Mouse (Mus musculus) right cerebral cortex, postnatal 4 days (tissue): ENCODE measurements at regions not wholly inside any gene's neighbourhood (a gene's known extent, or its start where the extent isn't known, plus 50 kb on each side); places are given as distances from the start of the nearest gene placed in this dataset.

Source experiments
- DNase-seq: peaks from one replicate; pipeline ENCODE4 v3.0.0-alpha.2; 2022

DNA sequence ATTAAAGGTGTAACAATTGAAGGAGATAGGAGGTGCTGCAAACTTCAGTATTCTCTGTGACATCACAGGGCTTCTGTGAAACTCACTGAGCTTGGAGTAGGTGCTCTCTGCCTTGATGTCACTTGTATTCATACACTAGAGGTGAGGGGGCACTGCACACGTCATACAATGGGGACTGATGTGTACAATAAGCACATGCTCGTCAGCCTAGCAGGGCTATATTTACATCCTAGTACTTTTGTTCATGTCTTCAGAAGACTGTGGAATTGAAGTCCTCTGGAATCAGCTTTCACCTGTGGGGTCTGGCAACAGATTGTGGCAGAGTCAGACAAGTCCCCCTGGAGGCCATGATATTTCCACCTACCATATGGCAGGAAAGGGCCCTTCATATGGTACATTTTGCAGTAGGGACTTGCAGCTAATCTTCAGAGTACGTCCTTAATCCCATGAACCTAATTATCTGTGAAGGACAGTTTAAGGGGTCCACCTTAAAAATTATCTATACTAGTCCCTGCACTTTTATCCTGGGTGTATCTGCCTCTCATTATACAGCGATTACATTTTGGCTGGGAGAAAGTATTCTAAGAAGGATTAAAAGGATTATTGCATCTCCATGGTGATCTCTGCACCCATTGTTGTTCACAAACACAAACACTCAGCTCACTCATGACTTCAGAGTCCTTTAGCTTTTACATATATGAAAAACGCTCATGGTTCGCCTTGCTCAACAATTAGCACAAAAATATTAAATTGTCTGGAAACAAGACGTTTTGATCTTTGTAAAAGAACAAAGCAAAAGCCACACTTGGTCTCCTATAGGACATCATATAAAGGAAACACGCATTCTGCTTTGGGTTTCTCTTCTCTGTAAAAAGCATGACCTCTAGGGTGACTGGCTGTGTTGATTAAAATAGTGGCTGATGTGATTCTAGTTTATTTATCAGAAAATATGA is 324.1 kb upstream of the Itga1 start:
- no peak for DNase-seq

DNA sequence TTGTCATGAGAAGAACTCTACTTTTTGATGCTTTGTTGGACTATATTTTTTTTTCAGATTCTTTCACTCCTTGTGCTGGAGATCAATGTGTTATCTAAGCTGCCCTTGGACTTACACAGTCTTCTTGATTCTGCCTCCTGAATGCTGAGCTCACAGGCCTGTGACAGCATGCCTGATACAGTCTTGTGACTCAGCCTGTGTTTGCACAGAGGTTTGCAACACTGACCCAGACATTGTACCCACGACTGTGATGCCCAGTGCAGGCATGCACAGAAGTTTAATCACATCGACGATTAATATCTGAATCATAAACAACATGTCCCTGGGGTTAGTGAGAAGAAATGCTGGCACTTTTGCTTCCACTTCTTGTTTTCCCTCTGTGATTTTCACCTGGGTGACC is 322.0 kb upstream of the Itga1 start:
- DNase-seq = no peak

DNA sequence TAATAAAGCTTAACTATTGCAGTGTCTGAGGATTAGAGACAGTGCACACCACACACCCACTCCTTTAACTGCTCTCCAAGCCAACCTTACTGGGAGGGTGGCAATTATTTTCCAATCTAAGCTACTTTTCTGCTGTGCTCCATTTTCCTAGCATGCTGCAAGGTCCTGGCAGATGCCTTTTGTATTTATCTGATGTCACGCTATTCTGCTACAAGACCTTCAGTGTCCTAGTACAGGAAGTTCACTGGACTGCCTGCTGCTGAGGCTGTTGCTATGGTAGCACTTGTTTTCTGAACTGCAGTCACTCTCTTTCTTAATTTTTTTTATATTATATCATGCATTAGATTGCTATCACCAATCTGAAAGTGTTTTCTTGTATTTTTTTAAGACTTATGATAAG is 319.7 kb upstream of the Itga1 start:
- DNase-seq = no peak

DNA sequence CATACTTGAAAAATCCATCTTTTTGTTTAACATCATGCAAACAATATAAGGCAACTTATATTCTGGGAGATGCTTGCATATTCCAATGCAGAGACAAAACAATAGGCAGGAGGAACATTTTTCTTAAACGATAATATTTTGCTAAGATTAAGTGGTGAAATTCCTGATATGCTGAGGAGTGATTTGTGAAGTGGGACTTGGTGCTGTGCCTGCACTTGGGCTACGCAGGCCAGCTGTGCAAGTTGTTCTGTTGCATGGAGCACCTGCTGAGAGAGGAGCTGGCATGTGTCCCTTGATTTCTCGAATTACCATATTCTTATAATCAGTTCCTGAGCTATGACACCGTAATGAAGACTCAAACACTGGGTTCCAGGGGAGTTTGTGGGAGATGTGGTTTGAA is 316.1 kb upstream of the Itga1 start:
- DNase-seq = no peak

DNA sequence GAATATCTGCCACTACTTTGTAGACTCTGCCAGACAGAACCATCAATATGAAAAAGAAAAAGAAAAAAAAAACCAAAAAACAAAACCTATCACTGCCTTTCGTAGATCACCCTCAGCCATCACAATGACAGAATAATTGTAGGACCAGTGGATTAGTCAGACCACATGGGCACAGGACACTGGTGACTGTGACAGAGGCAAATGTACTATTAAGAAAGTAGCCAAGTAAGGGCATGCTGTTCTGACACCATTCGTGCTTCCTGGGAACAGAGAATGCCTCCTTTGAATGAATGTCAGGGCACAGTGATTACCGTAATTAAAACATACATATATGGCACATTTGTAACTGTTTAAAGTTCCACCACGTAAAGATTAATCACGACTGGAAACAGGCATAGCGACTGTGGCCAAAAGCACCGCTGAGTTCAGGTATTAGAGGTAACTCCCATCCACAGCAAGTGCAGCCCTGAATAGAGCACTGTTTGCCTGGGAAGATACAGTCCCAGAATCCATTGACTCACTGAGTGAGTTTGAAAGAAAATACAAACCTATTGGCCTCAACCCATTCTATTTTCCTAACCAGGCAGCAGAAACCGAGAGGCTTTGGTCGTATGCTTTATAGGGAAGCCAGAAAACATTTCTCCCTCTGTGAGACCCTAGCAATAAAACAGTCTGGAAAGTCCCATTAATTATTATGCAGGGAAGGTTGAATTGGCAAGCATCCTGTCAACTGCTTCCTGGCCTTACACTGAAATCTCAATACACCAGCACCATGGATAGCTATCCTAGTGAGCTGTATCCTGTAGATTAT is 312.2 kb upstream of the Itga1 start:
- no peak for DNase-seq

DNA sequence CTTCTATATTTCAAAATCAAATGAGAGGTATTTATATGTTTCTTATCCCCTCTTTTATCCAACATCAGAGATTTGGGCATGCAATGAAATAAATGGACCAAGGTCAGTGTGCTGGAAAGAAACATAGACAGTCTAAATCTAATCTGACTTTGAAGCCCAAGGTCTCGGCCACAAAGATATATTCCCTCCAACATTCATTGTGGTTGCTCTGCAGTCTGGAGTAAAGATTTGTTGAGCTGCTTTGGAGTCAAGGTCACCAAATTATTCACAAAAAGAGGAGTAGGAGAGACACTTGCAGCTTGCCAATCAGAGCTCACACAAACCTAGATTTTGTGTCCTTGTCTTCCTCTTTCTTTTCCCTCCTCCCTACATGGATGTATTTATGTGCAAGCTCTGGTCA is 304.2 kb upstream of the Itga1 start:
- no peak for DNase-seq

DNA sequence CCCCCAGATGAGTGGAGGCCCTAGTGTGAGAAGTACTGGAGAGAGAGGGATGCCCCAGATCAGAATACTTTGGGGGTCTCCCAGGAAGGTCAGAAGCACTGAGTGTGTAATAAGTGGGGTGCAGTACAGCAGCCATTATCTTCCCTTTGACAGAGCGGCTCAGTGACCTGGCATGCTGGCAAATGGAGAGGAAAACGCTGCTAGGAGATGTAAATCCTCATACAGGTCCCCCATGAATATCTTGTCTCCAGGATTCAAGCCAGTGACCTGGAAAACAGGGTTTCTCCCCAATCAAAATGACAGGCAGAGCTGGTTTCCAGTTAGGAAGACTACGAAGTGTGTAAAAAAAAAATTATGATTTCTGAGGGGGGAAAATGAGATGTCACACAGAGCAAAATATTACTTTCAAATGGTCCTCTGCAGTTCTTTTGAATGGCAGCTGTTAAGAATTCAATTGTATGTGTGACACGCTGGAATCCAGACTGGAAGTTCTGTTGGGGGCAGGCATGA is 299.0 kb upstream of the Itga1 start:
- no peak for DNase-seq

DNA sequence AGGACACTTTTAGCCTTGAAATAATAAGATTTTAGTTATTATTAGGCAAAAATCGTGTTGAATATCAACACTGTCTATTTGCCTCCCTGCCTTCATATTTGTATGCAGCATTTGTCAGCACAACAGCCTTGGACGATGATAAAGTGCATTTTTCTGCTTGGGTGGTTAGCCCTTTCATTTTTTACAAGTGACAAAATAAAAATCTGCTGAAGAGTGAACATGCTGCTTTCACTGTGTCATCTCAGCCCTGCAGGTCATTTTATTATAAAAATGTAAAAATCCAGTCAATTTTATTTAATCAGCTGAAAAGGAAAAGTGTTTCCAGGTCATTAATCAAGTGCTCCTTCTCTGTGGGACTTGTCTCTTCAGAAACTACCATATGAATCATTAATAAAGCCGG is 277.9 kb upstream of the Itga1 start:
- DNase-seq = no peak

DNA sequence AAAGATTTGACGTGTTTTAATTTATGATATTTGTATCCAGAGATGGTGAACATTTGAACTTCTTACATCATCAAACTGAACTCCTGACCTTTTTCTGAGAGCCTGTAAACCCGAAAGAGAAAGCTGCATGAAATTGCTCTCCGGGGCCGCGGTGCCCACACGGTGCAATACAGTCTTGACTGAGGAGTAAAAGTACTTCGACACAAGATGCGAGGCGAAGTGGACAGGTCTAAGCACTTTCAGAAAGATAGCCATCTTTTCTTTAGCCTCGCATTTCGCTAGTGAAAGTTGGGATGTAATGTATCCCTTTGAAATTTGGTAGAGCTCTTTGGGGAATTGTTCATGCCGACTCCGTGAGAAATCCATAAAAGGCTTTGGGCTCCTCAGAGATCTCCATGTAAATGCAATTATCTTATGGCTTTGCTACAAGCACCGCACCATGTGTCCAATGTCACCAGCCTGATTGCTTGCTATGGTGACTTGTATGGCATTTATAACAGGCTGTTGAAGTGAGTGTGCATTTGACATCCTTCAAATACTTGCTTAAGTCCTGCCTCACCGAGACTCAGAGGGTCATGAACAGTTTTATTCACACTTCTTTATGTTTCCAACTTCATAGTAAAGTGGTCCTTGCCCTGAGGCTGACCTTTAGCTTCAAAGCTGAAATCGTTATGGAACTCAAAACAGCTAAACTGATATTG is 274.6 kb upstream of the Itga1 start:
- no peak for DNase-seq

DNA sequence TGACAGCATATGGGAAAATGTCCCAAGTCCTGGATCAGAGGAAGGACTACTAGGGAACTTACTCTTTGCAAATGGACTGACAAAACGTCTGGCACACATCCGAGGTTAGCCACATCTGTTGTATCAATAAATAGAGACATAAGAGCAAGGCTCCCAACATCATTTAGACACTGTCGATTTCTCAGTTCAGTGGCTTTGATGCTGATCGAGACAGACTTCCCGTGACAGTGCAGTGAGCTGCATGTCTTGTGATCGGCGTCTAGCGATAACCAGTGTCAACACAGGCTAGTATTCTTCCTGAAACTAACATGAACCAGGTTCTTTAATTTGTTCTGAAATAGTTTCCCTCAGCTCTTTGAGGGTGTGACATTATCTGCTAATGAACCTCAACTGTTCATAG is 259.7 kb upstream of the Itga1 start:
- no peak for DNase-seq

DNA sequence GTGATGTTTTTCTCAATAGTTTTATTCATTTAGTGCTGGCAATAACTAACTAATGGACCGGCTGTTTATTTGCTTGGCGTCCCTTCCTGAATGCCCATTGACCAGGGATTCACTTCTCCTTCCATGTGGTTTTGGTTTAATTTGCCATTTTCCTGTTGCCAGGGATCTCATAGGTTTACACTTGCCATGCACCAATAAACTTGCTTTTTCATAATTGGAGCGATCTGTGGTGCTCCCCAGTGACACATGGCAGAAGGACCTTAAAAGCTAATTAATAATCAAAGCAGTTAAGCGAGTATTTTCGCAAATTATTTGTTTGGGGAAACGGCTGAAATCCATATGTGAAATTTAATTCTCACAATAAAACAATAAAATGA is 245.2 kb upstream of the Itga1 start:
- DNase-seq = no peak

DNA sequence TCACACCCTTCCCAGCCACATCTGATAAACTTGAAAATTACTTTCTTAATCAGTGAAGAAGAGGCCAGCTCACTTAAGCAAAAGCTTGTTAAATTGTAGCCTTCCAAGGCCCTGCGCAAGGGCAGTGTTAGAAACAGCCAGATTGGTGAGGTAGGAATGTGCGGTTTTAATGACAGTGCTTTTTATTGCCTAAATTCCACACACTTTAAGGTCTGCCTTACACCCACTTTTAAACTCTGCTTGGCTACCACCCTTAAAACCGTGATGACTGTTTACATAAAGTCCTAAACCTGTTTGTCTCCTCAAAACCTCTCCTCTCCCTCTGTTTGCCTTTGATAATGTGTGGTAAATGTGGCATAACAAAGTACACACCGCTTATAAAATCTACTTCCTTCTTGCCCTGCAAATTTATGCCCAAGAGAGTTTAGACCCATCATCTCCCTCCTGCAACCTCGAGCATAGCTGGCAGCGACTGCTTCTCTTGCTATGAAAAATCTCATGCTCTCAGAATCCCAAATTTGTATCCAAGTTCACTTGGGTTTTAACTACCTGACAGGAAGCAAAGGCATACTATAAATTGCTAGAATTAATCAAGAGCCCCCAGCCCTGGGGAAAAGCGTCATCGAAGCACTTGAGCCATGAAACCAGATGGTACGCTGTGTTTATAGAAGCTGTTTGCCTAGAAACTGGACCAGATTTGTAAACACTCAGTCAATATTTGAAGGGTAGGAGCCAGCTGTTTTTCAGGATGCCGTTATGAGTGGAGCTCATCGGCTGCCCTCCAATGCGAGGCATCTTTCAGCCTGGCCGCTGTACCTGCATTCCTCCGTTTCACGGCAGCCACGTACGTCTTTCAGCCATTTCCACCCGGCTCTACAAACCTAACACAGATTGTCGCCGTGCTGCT is 244.6 kb upstream of the Itga1 start:
- DNase-seq = no peak

DNA sequence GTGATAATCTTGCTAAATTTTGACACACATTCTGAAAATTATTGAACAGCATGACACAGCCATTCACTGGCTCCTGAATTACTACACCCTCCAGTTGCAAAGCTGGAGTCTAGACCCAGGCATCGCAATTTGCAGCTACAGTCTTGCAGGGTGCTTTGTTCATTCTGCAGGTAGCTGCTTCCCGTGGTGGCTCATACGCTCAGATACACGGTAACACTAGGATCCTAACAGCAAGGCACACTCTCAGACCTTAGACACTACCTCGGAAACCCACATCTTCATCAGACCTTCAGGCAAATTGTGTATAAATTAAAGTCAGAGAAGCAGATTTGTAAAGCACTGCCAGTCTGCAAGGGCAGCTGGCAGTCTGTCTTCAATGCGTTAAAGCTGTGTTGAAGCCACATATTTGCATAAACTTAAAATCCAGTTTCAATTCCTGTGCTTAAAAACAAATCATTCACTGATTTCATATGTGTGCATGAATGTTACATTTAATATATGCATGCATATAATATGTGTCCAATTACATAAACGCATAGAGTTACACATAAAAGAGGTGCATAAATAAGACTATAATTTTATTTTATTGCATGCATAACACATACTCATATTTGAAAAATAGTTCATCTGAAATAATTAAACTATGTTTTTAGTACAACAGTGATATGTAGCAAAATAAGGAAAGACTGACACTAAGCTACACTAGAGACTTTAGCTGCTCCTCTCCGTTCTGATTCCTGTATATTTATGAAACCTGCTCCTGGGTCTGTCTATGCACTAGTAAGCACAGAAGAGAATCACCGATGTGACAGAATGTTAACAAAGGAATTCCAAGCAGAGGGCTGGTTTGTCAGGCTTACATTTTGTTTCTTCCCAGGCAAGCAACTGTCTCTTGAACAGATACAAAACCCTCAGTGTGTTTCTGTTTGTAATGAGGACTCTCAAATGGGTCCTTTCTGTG is 227.5 kb upstream of the Itga1 start:
- no peak for DNase-seq

DNA sequence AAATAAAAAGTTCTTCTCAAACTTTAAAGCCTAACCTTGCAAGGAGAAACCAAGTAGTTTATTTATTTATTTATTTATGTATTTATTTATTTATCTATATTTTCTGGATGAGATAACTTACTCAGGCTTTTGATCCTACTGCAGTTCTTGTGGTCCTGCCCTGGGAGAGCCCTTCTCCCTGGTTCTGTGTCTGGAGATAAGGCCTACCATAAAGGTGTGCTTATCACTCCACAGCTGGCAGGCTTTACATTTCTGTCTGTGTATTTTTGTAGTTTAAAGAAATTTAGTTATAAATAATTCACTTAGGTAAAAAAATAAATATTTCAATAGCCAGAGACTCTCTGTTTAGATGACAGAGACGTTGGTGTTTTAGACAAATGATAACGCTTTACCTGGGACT is 224.5 kb upstream of the Itga1 start:
- DNase-seq = no peak

DNA sequence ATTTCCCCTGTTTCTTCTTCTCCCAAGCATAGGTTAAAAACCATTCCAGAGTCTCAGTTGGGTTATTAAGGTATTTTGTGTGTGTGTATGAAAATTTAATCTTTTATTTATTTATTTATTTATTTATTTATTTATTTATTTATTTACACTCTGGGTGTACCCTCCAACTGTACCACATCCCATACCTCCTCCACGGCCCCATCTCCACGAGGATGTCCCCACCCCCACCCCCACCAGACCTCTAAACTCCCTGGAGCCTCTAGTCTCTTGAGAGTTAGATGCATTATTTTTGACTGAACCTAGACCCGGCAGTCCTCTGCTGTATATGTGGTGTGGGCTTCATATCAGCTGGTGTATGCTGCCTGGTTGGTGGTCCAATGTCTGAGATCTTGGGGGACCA is 214.9 kb upstream of the Itga1 start:
- DNase-seq = no peak

DNA sequence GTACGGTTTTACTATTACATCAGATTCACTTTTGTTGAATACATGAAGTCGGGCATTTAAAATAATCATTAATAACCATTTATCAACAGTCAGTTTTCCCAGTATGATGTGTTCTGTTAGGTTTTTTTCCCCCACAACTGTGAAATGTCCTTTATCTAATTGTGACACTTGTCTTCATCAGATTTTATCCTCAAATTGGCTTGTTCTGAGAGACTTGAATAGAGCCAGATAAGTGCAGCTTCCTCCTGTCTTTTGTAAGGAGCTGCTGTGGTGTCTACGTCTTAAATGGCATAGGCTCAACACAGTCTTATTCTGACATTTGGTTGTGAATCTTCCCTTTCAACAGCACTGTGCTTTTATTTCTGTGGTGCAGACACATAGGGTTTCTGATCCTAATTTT is 206.8 kb upstream of the Itga1 start:
- no peak for DNase-seq

DNA sequence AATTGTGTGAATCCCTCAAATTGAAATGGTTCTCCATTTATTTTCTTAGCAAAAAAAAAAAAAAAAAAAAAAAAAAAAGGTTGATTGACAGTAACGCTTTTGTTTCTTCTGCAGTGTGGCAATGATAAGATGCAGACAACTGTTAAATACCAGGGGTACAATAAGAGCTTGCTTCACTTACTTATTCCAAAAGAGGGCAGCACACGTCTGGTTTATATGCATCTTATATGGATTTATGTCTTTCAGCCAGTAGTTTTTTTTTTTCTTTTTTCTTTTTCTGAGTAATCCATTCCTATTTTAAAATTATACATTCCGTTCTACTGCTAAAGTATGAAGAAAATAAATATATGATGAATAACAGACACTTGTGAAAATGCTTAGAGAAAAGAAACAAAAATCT is 185.6 kb upstream of the Itga1 start:
- DNase-seq = no peak

DNA sequence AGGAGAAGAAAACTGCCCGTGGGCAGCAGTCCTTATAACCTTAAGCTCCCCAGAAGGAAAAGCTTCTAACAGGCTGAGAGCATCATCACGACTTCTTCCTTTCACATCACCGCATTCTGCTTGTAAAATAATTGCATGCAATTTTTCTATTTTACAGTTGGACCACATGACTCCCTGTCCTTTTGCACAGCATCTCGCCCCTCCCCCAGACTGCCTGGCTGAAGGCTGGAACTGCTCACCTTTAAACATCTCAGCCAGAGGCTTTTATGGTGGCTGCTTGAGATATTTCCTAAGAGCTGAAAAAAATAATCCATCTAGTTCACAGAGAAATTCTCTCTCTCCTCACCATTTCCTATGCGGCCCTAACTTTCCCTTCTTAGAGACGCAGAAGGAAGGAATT is 164.4 kb upstream of the Itga1 start:
- no peak for DNase-seq

DNA sequence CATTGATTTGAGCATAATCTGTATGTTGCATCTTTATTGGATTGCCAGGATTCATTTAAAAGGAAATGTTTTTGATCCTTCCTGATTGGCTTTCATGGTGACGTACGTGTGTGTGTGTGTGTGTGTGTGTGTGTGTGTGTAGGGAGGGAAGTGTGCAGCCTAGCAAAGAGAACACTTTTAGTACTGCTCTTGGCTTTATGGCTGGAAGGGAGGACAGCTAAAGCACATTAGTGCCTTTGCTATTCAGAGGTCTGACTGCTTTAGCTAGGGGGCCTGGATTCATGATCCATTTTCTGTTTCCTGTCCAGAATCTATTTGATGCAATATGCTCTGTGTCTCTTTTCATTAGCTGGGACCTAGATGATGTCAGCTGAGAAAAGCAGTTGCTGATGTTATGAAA is 155.6 kb upstream of the Itga1 start:
- no peak for DNase-seq

DNA sequence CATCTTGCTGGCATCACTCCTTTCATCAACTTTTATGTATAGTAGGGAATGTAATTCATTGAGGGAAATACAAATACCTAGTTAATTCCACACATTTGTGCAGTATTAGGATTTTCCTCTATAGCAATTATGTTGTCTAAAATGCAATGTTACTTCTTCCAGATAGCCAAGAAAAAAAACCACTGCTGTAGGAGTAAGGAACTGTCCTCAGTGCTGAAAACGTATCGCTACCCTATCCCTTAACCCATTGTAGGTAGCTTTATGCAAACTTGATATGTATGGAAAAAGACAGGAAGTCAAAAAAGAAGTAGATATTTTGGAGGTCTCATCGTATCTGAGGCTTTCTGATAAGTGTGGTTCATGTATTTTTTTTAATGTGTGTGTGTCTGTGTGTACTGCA is 150.8 kb upstream of the Itga1 start:
- DNase-seq = no peak

DNA sequence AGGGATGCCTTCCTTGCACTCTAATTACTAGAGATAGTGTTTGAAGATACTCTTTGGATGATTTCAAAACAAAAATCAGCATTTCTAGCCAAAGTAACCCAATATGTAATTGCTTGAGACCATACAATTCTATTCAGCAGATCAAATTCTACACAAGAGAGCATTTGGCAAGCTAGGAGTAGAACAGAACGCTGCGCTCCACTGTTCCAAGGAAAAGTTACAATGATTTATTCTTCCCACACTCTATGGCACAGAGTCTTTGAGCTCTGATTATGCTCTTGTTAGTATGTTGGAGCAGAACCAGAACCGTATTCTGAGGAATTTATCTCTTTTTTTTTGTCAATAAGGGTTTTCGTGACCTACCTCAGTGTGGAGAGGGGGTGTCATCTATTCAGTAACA is 130.2 kb upstream of the Itga1 start:
- no peak for DNase-seq
